Mouse (Mus musculus): ENCODE results near the gene Plch1. TPM values are rescaled to one million over a fixed set of nuclear protein-coding genes. Genes with fewer than 3 reads are reported as not detected.

Gene Plch1
- total RNA-seq, 1 experiment from 2014 or later: not detected

DNA sequence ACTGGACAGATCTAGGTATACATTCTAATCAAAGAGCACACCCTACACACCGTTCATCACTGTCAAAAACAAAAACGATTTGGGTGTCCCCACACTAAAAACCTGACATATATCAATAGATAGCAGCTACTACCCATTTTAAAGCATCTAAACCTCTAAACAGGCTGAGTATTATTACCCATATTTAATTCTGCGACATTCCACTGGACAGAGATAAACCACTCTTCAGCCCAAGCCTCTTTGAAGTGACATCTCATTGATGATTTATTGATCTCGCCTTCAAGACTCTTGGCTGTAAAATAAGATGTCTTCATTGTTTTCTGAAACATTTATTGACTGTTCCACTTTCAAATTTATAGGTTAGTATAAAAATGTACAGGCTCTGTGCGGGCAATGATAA lies 46.4 kb downstream of the Plch1 start:
- no peak for DNase-seq

DNA sequence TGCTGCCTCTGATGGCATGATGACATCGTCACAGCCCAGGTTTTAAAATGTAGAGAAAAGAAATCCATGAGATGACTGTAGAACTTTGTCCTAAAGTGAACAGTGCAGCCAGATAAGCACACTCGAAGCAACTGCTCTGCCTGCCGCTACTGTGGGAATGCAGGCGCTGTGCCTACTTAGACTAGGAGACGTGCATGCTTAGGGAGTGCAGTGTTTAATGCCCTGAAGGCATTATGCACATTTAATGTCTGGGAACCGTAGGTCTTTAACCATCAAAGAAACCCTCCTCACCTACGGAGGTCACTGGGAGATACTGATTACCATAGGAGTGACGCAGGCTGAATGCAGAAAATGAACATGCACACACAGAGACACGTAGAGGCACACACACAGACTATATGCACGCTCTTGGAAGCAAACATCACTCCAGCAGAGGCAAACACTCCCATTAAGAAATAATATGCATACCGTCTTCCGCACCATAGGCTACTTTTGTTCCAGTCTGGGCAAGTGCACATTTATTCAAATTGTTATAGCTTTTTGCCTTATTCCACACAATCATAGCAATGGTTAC lies 48.1 kb downstream of the Plch1 start:
- no peak for DNase-seq

DNA sequence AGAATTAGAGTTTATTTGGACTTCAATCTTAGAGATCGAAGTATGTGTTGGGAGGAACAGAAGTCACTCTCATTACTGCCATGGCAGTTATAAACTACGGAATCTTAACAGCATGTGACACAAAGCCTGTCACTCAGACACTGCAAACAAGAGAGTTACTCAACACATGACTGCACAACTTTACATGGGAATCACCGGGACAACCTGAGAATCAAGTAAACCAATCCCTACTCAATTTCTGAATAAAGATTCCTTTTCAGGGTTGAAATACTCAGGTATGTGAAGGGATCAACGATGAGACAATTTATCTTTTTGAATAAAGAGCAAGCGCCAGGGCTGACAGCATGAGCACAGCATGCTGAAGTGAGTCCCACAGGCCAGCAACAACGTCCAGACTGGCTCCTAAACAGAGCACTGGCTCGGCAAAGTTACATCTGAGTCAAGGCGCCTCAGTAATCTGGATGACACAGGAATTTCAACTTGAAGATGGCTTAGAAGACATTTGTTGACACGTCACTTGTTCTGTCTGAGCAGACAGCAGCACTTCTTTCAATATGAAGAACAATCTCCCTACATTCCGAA lies 49.4 kb downstream of the Plch1 start:
- DNase-seq: no peak

DNA sequence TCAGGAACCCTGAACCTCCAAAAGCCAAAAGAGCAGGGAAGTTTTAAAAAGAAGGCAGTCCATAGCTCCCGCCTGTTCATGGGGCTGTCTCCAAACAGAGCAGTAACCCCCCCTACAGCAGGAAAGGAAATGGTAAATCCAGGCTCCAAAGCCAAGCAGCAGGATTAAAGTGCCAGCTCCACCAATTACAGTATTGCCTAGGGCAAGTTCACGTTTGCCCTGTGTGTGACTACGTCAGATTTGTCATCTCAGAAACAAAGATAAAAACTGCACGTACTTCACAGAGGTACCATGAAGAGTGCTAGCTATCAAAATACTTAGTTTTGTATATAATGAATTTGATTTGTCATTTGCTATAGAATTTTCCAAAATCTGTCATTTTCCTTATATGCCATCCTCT lies 55.1 kb downstream of the Plch1 start:
- DNase-seq: no peak

DNA sequence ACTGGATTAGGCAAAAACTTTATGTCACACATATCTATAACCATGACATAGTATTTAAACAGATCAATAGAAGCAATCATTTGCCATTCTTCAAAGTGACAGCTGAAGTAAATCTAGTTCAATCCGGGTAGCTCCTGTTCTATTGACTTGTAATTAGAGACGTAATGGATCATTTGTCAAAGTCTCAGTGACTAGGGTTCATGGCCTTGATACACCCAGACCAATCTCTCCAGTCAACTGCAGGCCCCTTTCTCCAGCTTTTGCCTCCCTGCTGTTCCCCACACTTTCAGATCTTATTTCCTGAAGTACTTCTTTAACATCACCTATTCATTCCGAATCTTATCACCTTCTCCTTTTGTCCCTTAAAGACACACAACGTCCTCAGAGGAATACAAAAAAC lies 56.8 kb downstream of the Plch1 start:
- no peak for DNase-seq

DNA sequence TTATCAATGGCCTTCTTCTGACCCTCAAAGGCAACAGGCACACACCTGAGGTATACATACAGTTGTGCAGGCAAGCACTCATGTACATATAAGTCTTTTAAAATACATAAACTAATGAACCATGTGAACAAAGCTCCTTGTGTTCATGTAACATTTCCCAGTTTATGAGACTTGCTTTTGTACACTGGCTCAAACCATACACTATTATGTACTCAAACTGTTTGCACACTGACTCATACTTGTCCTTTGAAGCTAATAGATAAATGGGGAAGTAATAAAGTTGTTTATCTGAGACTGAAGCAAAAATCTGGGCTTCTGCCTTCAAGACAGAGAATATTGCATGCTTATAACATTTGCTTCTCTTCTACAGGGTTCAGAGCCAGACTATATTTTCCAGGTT lies 61.5 kb downstream of the Plch1 start:
- no peak for DNase-seq

DNA sequence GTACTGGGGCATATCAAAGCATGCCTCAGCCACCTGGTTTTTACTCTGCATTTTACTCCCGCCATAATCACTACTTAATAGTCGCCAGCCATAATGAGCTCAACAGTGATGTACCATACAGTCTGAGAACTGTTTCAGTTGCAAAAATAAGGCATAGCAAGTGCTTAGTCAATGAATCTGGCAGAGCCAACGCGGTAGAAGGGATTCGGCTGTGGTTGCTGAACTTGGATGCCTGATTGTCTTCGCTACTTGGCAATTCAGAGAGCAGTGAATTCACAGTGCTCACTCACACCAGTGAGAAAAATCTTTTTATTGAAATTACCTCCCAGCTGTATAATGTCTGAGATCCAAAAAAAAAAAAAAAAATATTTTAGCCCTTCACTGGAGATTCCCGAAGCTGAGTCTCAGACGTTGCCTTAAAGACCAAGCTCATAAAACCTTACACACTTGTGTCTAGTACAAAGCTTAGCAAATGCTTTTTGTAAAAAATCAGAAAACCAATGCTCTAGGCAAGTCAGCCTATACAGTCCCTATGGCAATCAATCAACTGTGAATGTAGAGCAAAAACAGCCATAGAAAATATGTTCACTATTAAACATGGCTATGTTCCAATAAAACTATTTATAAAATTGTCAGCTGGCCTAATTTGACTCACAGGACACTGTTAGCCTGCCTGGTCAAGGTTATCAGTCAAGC lies 62.2 kb downstream of the Plch1 start:
- DNase-seq: no peak

DNA sequence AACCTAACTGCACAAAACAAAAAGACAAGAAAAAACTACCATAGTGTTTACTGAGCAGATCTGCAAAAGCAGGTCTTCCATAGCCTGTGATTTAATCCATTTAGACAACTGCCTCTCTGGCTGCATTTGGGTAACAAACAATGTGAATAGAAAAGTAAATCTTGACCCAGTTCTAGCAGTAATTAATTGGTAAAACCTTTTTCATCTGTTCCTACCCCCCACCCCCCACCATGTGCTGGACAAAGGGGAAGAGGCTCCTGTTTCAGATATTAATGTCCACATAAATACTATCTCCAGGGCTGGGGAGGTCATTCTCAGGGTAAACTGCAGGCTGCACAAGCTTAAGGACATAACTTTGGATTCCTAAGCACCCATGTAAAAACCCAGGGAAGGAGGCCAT lies 63.5 kb downstream of the Plch1 start:
- no peak for DNase-seq

DNA sequence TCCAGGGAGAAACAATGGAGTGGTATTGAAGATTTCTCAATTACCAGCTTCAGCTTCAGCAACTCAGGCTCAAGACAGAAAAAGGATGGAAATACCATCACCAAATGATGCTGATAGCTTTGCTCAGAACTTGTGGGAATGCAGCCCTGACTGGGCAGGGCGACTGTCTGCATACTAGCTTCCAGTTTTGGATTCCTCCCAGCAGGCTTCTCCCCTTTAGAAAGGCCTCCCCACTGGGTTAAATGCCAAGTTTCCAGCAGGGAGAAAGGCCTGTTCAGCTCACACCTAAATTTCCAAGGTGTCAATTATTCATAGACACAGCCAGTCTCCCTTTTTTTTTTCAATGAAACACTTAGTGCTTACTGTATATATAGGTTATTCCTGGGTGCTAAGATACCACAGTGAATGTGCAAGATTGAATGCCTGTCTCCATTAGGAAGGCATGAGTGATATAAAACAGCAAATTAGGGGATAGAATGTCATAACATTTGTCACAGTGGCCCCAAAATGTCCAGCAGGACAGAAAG lies 75.3 kb downstream of the Plch1 start:
- DNase-seq: no peak

DNA sequence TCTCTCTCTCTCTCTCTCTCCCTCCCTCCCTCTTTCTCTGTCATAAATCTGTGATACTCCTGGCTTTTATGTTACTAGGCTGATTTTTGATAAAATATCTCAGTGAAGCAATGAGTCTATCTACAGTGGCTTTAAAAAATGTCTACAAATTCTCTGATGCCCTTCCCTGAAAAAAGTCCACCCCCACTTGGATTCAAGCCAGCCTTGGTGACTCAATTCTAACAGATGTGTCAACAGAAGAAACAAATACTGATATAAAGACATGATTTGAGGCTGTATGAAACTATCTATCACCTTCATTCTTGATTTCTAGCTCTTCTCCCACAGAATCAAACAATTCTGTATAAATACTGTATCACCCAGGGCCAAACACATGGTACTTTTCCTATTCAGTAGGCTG lies 76.6 kb downstream of the Plch1 start:
- DNase-seq: peak; percentile 9

DNA sequence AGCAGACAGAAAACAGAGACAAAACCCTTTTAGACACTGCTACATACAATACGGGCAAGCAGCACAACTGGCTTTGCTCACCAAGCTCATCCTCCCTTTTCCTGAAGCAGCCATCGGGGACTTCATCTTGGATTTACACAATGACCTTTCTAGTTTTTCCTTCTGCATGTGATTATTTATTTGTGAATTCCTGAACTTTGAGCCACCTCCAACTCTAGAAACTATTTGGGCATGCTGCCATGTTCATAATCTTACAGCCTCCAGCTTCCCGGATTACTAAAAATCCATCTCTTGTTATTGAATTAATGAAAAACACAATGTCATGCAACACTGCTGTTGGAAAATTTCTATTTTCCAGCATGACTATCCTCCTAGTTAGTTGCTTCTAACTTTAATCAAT lies 84.1 kb downstream of the Plch1 start:
- no peak for DNase-seq

DNA sequence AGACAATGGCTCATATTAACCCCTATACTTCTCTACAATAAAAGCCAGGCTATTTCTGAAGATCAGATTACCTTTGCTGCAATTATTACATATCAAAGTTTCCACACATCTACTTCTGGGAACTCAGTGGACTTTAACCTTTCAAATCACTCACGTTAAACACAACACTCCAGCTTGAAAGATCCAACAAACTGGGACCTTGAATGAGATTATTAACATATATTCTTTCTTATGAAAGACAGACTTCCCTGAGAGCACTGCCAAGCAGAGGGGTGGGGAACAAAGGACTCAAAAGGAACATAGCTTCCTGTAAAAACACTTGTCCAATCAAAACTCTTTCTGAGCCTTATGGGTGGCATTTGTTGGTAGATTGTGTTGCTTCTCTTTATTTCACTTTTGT lies 85.1 kb downstream of the Plch1 start:
- no peak for DNase-seq

DNA sequence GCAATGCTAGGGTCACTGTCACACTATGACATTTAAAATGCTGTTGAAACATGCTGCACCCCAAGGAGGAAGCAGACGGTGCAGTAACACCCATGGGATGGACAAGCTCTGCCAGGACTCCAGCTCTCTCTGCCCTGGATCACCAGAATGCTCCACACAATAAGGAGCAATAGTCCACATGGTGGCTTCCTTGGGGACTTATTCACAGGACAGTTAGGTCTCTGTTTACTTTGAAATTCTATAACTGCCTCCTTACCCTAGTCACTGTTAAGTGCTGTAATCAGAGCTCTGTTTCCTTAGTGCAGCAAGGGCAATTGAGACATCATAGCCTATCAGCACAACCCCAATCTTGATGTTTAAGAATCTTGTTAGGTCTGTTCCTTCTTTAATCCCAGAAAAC lies 92.4 kb downstream of the Plch1 start:
- no peak for DNase-seq

DNA sequence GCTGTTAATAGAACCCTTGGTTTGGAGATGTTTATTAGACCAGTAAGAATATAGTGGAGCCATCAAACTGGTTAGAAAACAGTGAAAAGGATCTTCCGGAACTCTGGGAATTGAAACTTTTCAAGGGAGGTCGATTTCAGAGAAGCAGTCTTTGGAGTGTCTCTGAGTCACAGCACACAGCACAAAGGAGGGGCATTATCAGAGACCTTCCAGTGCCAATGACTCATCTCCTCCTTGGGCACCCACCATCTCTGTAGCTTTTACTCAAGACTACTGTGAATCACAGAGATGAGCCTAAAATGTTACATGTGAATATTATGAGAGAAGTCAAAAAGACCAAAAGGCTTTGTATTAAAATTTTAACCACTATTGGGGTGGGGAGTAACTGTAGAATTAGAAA lies 93.8 kb downstream of the Plch1 start:
- DNase-seq: no peak

DNA sequence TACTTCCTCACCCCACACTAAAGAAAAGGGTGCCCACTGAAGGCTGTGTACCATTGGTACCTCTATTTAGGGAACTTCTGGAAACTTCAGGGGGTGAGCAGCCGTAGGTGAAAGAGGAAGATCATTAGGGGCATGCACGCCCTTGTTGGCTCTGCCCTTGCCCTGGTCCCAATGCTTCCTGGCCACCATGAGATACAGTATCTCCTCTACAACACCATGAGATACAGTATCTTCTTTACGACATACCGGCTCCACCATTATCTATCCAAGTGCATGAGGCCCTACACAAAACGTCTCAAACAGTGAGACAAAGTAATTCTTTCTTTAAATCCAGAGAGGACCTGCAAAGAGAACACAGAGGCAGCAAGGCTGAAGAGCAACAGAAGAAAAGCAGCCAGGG lies 98.6 kb downstream of the Plch1 start:
- no peak for DNase-seq

DNA sequence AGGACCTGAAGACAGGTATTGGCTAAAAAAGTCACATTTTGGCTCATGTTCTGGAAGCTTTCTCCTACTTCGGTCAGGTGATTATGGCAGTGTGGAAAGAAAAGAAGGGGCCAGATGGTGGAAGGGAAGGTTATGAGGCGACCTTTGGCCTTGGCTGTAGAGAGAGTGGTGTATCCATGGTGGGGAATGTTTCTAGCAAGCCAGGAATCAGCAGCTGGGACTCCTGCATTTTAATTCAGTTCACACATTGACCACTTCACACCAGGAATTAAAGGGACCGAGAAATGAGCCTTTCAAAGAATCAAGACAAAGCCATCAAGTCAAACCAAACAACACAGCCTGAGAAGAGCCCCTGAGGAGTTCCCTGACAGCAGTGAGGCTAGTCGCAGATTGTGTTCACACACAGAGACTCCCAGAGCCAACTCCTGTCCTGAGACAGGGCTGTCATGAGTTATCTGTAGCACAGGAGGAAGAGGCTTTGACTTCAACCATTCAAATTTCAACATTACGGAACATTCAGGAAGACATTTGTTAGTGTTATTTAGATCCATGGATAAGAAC lies 112.4 kb downstream of the Plch1 start:
- no peak for DNase-seq

DNA sequence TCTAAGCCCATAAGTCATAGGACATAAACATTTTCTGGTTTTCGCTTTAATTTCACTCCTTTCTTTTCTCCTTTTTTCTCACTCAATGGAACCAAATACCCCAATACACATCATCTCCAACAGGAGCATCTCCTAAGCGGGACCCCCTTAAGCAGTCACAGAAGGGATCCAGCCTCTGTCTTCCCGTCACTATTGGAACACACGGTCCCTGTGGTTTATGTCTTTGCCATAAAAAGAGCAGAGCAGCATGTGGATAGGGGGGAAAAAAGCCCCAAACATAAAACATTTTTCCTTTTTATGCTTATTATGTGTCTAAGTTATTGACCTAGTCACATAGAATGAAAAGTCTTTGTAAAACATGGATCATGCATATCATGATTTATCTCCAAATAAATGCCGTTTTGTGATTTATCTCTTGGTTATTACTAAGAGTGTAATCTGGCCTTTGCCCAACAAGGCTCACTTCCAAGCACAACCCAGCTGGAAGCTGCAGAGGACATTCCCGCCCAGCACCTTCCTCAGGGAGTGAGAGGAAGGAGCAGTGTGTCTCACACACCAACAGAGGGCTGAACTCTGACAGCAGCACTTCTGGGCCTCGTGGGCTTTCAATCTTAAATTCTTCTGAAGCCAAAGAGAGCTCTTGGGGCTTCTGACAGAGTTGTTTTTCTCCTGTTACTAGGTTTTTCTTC lies 126.5 kb downstream of the Plch1 start:
- peak; percentile 12 for DNase-seq

DNA sequence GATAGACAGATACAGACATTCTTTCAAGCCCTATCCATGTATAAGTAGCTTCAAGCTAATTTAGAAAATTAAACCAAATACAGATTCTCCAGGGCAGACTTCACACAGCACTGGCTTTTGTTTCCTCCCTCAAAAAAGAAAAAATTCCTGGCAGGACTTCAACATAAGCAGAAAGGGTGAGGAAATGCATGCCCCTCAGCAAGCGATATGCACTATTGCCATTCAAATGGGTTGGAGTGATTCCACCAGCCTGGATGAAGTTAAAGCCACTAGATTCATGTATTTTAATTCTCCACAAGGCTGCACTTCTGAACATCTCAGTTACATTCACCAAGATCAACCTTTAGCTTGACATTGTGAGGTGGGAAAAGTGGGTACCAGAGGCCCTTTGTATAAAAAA lies 138.5 kb downstream of the Plch1 start:
- no peak for DNase-seq

DNA sequence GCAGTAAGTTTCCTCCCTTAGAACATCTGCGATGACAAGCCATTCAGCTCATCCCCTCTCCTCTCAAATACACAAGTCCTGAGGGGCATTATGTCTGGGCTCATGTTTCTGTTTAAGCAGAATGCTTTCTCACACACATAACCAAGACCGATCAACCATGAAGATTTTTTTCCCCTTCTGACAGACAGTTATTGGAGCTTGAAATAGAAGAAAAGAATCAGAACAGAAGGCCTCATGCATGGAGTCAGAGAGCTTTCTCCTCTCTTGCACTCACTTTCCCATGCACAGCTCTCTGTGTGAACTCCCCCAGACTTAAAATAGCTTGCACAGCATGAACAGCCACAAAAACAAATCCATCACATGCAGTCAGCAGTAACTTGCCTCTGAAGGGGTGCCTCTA lies 159.2 kb downstream of the Plch1 start:
- no peak for DNase-seq

DNA sequence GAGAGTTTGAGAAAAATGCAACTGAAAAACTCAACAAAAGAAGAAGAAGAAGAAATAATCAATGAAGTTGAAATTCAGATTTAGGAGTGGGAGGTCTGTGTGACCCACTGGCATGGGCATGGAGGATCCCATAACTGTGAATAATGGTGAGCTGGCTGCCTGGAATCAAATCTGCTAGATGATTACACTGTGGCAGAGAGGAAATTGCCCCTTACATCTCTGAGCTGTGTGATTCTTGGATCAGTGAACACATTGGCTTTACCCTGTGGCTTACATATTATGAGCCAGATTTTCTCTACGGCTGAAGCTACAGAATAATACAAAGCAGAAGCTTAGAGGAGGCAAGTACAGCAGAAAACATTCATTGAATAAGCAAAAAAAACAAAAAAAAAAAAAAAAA lies 170.9 kb downstream of the Plch1 start:
- DNase-seq: no peak

DNA sequence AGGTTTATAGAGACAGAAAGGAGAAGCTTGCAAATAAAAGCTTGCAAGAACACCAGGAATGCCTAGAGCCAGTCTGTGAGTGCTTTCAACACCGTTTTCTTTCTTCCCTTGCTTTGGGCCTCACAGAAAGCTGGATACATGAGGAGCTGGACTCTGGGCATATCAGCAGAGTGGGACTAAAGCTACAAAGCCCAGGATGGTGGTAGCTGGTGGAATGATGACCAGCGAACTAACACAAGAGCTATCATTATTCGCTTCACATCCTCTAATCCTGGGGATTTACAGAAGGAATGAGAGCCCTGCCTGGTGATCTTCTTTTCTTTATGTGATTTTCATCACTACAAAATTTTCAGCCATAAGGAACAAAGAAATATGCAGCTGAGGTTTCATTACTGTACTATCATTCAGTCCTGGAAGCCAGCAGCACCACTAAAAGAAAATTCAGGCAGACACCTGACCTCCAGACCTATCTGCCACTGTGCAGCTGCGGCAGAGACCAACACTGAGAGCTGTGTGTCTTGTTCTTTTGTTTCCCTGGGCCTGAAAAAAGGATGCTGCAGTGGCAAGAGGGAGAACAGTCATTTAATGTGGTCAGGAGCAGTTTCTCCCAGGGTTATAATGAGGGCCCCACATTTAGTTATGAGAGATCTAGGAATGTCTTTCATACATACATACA lies 172.5 kb downstream of the Plch1 start:
- no peak for DNase-seq

DNA sequence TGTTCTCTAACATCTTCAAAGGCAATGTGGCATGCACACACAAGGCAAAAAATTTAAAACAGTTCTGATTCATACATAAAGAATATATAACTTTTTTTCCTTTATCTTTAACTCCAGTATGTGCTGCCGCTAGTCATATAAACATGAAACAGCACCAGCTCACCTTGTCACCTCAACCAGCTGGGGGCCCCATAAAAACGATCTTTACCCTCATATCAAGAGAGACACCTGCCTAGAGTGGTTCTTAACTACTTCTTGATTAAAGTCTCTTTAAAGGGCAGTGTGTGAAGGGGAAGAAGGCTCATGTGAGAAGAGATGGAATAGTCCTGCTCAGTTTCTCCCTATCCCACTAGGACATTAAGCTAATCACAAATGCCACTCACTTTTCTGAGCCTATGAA lies 205.6 kb downstream of the Plch1 start:
- DNase-seq: no peak
